Mouse (Mus musculus) hindbrain, embryonic 11.5 days (tissue): Measurements from ENCODE around the gene Ackr3. TPM values are rescaled to one million over a fixed set of nuclear protein-coding genes. Genes with fewer than 3 reads are reported as not detected.

Experiments used
- ATAC-seq: fragments of 200-750 bp; cut with Nextera tagmentation; 2 replicates; pipeline ENCODE4 v1.8.0; 2017; ENCODE audit warnings: mild to moderate bottlenecking, moderate TSS enrichment, moderate library complexity; ENCODE audit not compliant: low FRiP score
- DNase-seq: peaks from one replicate; pipeline ENCODE4 v3.0.0-alpha.2; 2015; ENCODE audit warnings: low spot score
- H3K27ac ChIP-seq: fragments of 300-500 bp; sonication (generic); 2 replicates; pipeline ENCODE4 v1.5.1; 2014; ENCODE audit warnings: mild to moderate bottlenecking, low read depth, low read length
- H3K27me3 ChIP-seq: fragments of 300-500 bp; sonication (generic); 2 replicates; pipeline ENCODE4 v1.6.1; 2014; ENCODE audit warnings: mild to moderate bottlenecking, low read length, moderate library complexity, mixed read lengths; ENCODE audit not compliant: control insufficient read depth, insufficient read depth
- H3K36me3 ChIP-seq: fragments of 300-500 bp; sonication (generic); 2 replicates; pipeline ENCODE4 v1.6.1; 2014; ENCODE audit warnings: mild to moderate bottlenecking, low read length, moderate library complexity, mixed read lengths; ENCODE audit not compliant: control insufficient read depth, insufficient read depth
- H3K4me1 ChIP-seq: fragments of 300-500 bp; sonication (generic); replicated peaks from 2 replicates; pipeline ENCODE4 v1.6.1; 2014; ENCODE audit warnings: low read length, mixed read lengths; ENCODE audit not compliant: control insufficient read depth, insufficient read depth
- H3K4me2 ChIP-seq: fragments of 300-500 bp; sonication (generic); replicated peaks from 2 replicates; pipeline ENCODE4 v1.6.1; 2014; ENCODE audit warnings: mild to moderate bottlenecking, low read depth, low read length
- H3K4me3 ChIP-seq: fragments of 300-500 bp; sonication (generic); 2 replicates; pipeline ENCODE4 v1.5.1; 2014; ENCODE audit warnings: low read depth, low read length
- H3K9ac ChIP-seq: fragments of 300-500 bp; sonication (generic); 2 replicates; pipeline ENCODE4 v1.6.1; 2014; ENCODE audit warnings: low read depth, low read length
- H3K9me3 ChIP-seq: fragments of 300-500 bp; sonication (generic); 2 replicates; pipeline ENCODE4 v1.6.1; 2016; ENCODE audit warnings: low read length; ENCODE audit not compliant: control insufficient read depth
- WGBS: fragments of 180-500 bp; shearing (Covaris S2); extraction: QIAGEN DNeasy Blood & Tissue Kit; methylation state at CpG from one replicate; pipeline ENCODE4 v1.1.7; 2014; 5-methylcytosine and 5-hydroxymethylcytosine counted together
- polyA plus RNA-seq: library from polyadenylated mRNA; unstranded; fragments of >200 nt; fragmentation: Nextera tagmentation; extraction: Ambion mirVana; gene quantifications from 2 replicates; pipeline ENCODE4 v1.2.1, GENCODE M21; 2014

Ackr3 gene
- polyA plus RNA-seq, 1 experiment from 2014 or later = 25.7 TPM

- Histone ChIP-seq H3K4me2 (no peak overlapping the region), H3K4me3 (no peak overlapping the region), H3K27me3 (no peaks in the 10 kb centered on the region), H3K4me1 (no peaks in the 10 kb centered on the region), H3K36me3 (no peaks in the 10 kb centered on the region), H3K27ac (no peak overlapping the region), H3K9me3 (no peaks in the 10 kb centered on the region), H3K9ac (no peak overlapping the region)
- WGBS = 87% methylated on average over 8 of the region's 8 CpGs
- no peak for ATAC-seq
- no peak for DNase-seq
Observed at GRCm38 (mm10) chr1:90262380-90262779, 58.6 kb downstream of the Ackr3 start.

Other genes with a start within 250 kb of the Ackr3 start
- 0.19 and 0.25 TPM in 2 replicates for gene Asb18, start 189.3 kb upstream of the Ackr3 start, polyA plus RNA-seq
- 1.0 and 1.1 TPM in 2 replicates for gene Iqca, start 50.6 kb upstream of the Ackr3 start, polyA plus RNA-seq